Mouse (Mus musculus): Measurements from ENCODE around the gene Spdye4a. TPM values are rescaled to one million over a fixed set of nuclear protein-coding genes. Genes with fewer than 3 reads are reported as not detected.

Gene Spdye4a
- polyA plus RNA-seq, 1 experiment from 2014 or later: not detected

GRCm38 (mm10) chr5:143252039-143252438 lies 25.3 kb upstream of the Spdye4a start:
- Histone ChIP-seq H3K9ac (replicated peaks; ENCODE audit: low read depth, low read length) (no peak overlapping the region), H3K4me3 (replicated peaks; ENCODE audit: low read length) (no peak overlapping the region), H3K9me3 (ENCODE audit: control insufficient read depth, low read length) (no peaks in the 10 kb centered on the region), H3K4me2 (ENCODE audit: low read length) (no peak overlapping the region), H3K27me3 (replicated peaks; ENCODE audit: control insufficient read depth, insufficient read depth, low read length) (peaks cover 32% of the 10 kb centered on the region), H3K36me3 (ENCODE audit: control insufficient read depth, insufficient read depth) (peaks cover 30% of the 10 kb centered on the region), H3K27ac (ENCODE audit: low read length) (no peak overlapping the region), H3K4me1 (replicated peaks; ENCODE audit: control insufficient read depth, insufficient read depth, low read length) (peaks cover 19% of the 10 kb centered on the region)
- WGBS: 58% methylated on average over 6 of the region's 6 CpGs
- ATAC-seq: no peak

- Histone ChIP-seq H3K27ac (ENCODE audit: low read length) (no peak overlapping the region), H3K36me3 (ENCODE audit: control insufficient read depth, insufficient read depth) (peaks cover 65% of the 10 kb centered on the region), H3K4me3 (replicated peaks; ENCODE audit: low read length) (no peak overlapping the region), H3K4me1 (replicated peaks; ENCODE audit: control insufficient read depth, insufficient read depth, low read length) (no peaks in the 10 kb centered on the region), H3K27me3 (replicated peaks; ENCODE audit: control insufficient read depth, insufficient read depth, low read length) (no peaks in the 10 kb centered on the region), H3K9me3 (ENCODE audit: control insufficient read depth, low read length) (no peaks in the 10 kb centered on the region), H3K9ac (replicated peaks; ENCODE audit: low read depth, low read length) (no peak overlapping the region), H3K4me2 (ENCODE audit: low read length) (no peak overlapping the region)
- ATAC-seq: no peak
- 97% methylated on average over 26 of the region's 26 CpGs for WGBS
Observed at GRCm38 (mm10) chr5:143244926-143245325, 18.2 kb upstream of the Spdye4a start.

GRCm38 (mm10) chr5:143236036-143236435 lies 9.3 kb upstream of the Spdye4a start:
- Histone ChIP-seq H3K9ac (replicated peaks; ENCODE audit: low read depth, low read length) (peak overlapping the region; percentile 89), H3K27me3 (replicated peaks; ENCODE audit: control insufficient read depth, insufficient read depth, low read length) (no peaks in the 10 kb centered on the region), H3K27ac (ENCODE audit: low read length) (no peak overlapping the region), H3K4me1 (replicated peaks; ENCODE audit: control insufficient read depth, insufficient read depth, low read length) (peaks cover 21% of the 10 kb centered on the region), H3K9me3 (ENCODE audit: control insufficient read depth, low read length) (no peaks in the 10 kb centered on the region), H3K4me3 (replicated peaks; ENCODE audit: low read length) (peak overlapping the region; percentile 90), H3K36me3 (ENCODE audit: control insufficient read depth, insufficient read depth) (peaks cover 13% of the 10 kb centered on the region), H3K4me2 (ENCODE audit: low read length) (peak overlapping the region; percentile 93)
- ATAC-seq: no peak
- 37% methylated on average over 9 of the region's 9 CpGs for WGBS

DNA sequence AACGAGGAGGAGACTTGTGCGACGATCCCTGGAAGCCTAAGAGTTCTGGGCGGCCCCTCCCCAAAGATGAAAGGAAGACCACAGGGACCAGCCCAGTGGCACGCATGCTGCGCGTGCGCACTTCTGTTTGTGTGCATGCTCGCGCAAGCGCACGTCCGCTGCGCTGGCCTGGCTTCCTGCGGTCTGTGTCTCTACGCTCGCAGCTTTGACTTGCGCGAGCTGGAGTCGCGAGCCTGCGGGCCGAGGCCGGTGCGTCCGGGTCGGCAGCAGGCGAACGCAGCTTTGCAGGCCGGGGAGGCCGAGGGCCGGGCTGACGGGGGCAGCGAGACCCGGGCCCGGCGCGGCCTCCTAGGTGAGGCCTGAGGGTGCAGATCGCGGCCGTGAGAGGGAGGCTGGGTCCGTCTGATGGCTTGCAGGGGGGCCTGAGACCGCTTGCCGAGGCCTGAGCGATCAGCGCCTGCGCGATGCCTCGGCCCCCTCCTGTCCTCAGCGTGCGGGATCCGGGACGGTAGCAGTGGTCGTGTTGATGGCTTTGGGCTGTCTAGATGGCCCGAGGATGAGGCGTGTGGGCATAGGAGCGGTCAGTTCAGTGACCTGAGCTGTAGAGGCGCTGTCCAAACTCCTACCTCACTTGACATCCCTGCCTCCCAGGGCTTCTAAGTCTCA lies 8.5 kb upstream of the Spdye4a start, which contains the start of gene Zfp12:
TSS of gene Zfp12 (plus strand) at position 136 of the 666 bp plus-strand sequence.
- under 1% methylated on average over 58 of the region's 58 CpGs for WGBS
- H3K27me3 ChIP-seq (replicated peaks; ENCODE audit: control insufficient read depth, insufficient read depth, low read length): no peaks in the 10 kb centered on the region
- peak within 1 kb of the TSS; percentile 94 for H3K27ac ChIP-seq (ENCODE audit: low read length)
- peaks cover 6% of the 10 kb centered on the region for H3K36me3 ChIP-seq (ENCODE audit: control insufficient read depth, insufficient read depth)
- peaks cover 21% of the 10 kb centered on the region for H3K4me1 ChIP-seq (replicated peaks; ENCODE audit: control insufficient read depth, insufficient read depth, low read length)
- peak within 1 kb of the TSS; percentile 90 for H3K4me3 ChIP-seq (replicated peaks; ENCODE audit: low read length)
- no peaks in the 10 kb centered on the region for H3K9me3 ChIP-seq (ENCODE audit: control insufficient read depth, low read length)
- ATAC-seq: peak; percentile 99
- H3K9ac ChIP-seq (replicated peaks; ENCODE audit: low read depth, low read length): peak within 1 kb of the TSS; percentile 89
- peak within 1 kb of the TSS; percentile 93 for H3K4me2 ChIP-seq (ENCODE audit: low read length)

DNA sequence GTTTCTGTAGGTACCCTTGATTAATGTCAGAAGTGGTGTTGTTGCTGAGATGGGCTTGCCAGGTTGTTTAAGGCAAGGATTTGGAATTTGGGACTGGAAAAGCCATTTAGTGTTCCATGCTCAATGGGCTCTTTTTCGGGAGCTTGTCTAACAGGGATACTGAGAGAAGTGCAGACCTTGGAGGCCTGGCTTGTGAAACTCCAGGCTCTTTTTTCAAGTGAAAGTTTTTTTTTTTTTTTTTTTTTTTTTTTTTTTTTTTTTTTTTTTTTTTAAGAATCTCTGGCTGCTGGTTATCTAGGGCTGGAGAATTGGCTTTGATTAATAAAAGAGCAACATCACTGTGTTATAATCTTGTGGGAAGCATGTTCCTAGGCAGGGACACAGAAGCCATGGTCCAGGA lies 4.4 kb downstream of the Spdye4a start:
- Histone ChIP-seq H3K27ac (ENCODE audit: low read length) (no peak overlapping the region), H3K9ac (replicated peaks; ENCODE audit: low read depth, low read length) (no peak overlapping the region), H3K4me3 (replicated peaks; ENCODE audit: low read length) (no peak overlapping the region), H3K27me3 (replicated peaks; ENCODE audit: control insufficient read depth, insufficient read depth, low read length) (no peaks in the 10 kb centered on the region), H3K4me1 (replicated peaks; ENCODE audit: control insufficient read depth, insufficient read depth, low read length) (no peaks in the 10 kb centered on the region), H3K9me3 (ENCODE audit: control insufficient read depth, low read length) (no peaks in the 10 kb centered on the region), H3K36me3 (ENCODE audit: control insufficient read depth, insufficient read depth) (no peaks in the 10 kb centered on the region), H3K4me2 (ENCODE audit: low read length) (no peak overlapping the region)
- WGBS: 90% methylated on average over 1 of the region's 1 CpGs
- ATAC-seq: no peak

- H3K27ac ChIP-seq (ENCODE audit: low read length): no peak overlapping the region
- 85% methylated on average over 5 of the region's 5 CpGs for WGBS
- no peak overlapping the region for H3K9ac ChIP-seq (replicated peaks; ENCODE audit: low read depth, low read length)
- no peak overlapping the region for H3K4me3 ChIP-seq (replicated peaks; ENCODE audit: low read length)
- no peak overlapping the region for H3K4me2 ChIP-seq (ENCODE audit: low read length)
- H3K27me3 ChIP-seq (replicated peaks; ENCODE audit: control insufficient read depth, insufficient read depth, low read length): no peaks in the 10 kb centered on the region
- H3K9me3 ChIP-seq (ENCODE audit: control insufficient read depth, low read length): no peaks in the 10 kb centered on the region
- no peaks in the 10 kb centered on the region for H3K4me1 ChIP-seq (replicated peaks; ENCODE audit: control insufficient read depth, insufficient read depth, low read length)
- no peaks in the 10 kb centered on the region for H3K36me3 ChIP-seq (ENCODE audit: control insufficient read depth, insufficient read depth)
- ATAC-seq: no peak
Observed at GRCm38 (mm10) chr5:143220996-143221395, 5.7 kb downstream of the Spdye4a start.

DNA sequence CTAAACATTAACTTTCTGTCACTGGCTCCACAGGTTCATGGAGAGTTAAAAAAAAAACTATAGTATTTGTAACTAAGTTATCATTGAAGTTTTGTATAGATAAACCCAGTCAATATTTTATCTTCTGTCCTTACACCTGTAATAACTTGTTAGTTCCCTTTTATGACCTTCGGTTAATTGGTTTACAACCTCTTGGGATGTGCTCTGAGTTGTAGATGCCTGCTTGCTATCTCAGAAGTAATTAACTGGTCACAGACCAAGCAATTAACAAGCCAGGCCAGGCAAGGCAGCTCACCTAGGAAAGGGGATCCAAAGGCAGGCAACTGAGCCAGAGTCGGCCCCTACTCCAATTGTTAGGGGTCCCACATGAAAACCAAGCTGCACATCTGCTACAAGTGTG lies 12.9 kb downstream of the Spdye4a start:
- Histone ChIP-seq H3K36me3 (ENCODE audit: control insufficient read depth, insufficient read depth) (no peaks in the 10 kb centered on the region), H3K9me3 (ENCODE audit: control insufficient read depth, low read length) (no peaks in the 10 kb centered on the region), H3K4me1 (replicated peaks; ENCODE audit: control insufficient read depth, insufficient read depth, low read length) (no peaks in the 10 kb centered on the region), H3K27me3 (replicated peaks; ENCODE audit: control insufficient read depth, insufficient read depth, low read length) (no peaks in the 10 kb centered on the region), H3K9ac (replicated peaks; ENCODE audit: low read depth, low read length) (no peak overlapping the region), H3K4me2 (ENCODE audit: low read length) (no peak overlapping the region), H3K4me3 (replicated peaks; ENCODE audit: low read length) (no peak overlapping the region), H3K27ac (ENCODE audit: low read length) (no peak overlapping the region)
- 90% methylated on average over 2 of the region's 2 CpGs for WGBS
- no peak for ATAC-seq

GRCm38 (mm10) chr5:143205015-143205414 lies 21.7 kb downstream of the Spdye4a start:
- Histone ChIP-seq H3K4me1 (replicated peaks; ENCODE audit: control insufficient read depth, insufficient read depth, low read length) (no peaks in the 10 kb centered on the region), H3K27ac (ENCODE audit: low read length) (no peak overlapping the region), H3K27me3 (replicated peaks; ENCODE audit: control insufficient read depth, insufficient read depth, low read length) (no peaks in the 10 kb centered on the region), H3K9ac (replicated peaks; ENCODE audit: low read depth, low read length) (no peak overlapping the region), H3K4me2 (ENCODE audit: low read length) (no peak overlapping the region), H3K4me3 (replicated peaks; ENCODE audit: low read length) (no peak overlapping the region), H3K9me3 (ENCODE audit: control insufficient read depth, low read length) (no peaks in the 10 kb centered on the region), H3K36me3 (ENCODE audit: control insufficient read depth, insufficient read depth) (no peaks in the 10 kb centered on the region)
- no peak for ATAC-seq
- WGBS: 71% methylated on average over 3 of the region's 3 CpGs

GRCm38 (mm10) chr5:143196506-143196905 lies 30.2 kb downstream of the Spdye4a start:
- Histone ChIP-seq H3K9ac (replicated peaks; ENCODE audit: low read depth, low read length) (no peak overlapping the region), H3K4me2 (ENCODE audit: low read length) (no peak overlapping the region), H3K27ac (ENCODE audit: low read length) (no peak overlapping the region), H3K36me3 (ENCODE audit: control insufficient read depth, insufficient read depth) (no peaks in the 10 kb centered on the region), H3K27me3 (replicated peaks; ENCODE audit: control insufficient read depth, insufficient read depth, low read length) (no peaks in the 10 kb centered on the region), H3K4me1 (replicated peaks; ENCODE audit: control insufficient read depth, insufficient read depth, low read length) (no peaks in the 10 kb centered on the region), H3K9me3 (ENCODE audit: control insufficient read depth, low read length) (no peaks in the 10 kb centered on the region), H3K4me3 (replicated peaks; ENCODE audit: low read length) (no peak overlapping the region)
- 88% methylated on average over 4 of the region's 4 CpGs for WGBS
- no peak for ATAC-seq

DNA sequence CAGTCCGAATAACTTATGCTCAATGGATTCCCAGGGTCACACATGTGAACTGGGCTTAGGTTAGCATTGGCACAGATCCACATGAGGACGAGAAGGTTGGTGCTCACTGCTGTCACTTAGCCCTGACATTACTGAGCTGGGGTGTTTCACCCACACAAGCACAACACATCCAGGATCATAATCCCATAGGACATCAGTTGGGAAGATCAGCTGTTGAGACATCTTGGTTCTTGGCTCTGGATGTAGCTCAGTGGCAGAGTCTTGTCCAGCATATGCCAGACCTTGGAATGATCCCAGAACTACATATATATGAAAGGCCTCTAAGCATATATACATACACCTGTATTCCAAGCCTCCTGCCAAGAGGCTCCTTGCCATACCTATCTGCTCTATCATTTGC lies 31.5 kb downstream of the Spdye4a start:
- no peaks in the 10 kb centered on the region for H3K36me3 ChIP-seq (ENCODE audit: control insufficient read depth, insufficient read depth)
- H3K9me3 ChIP-seq (ENCODE audit: control insufficient read depth, low read length): no peaks in the 10 kb centered on the region
- H3K4me2 ChIP-seq (ENCODE audit: low read length): no peak overlapping the region
- 57% methylated on average over 2 of the region's 2 CpGs for WGBS
- no peak overlapping the region for H3K9ac ChIP-seq (replicated peaks; ENCODE audit: low read depth, low read length)
- no peak overlapping the region for H3K27ac ChIP-seq (ENCODE audit: low read length)
- no peak for ATAC-seq
- no peak overlapping the region for H3K4me3 ChIP-seq (replicated peaks; ENCODE audit: low read length)
- H3K27me3 ChIP-seq (replicated peaks; ENCODE audit: control insufficient read depth, insufficient read depth, low read length): no peaks in the 10 kb centered on the region
- no peaks in the 10 kb centered on the region for H3K4me1 ChIP-seq (replicated peaks; ENCODE audit: control insufficient read depth, insufficient read depth, low read length)

All from forebrain, embryonic 16.5 days (tissue).